Mouse (Mus musculus): ENCODE measurements at regions not wholly inside any gene's neighbourhood (a gene's known extent, or its start where the extent isn't known, plus 50 kb on each side); places are given as distances from the start of the nearest gene placed in this dataset.

DNA sequence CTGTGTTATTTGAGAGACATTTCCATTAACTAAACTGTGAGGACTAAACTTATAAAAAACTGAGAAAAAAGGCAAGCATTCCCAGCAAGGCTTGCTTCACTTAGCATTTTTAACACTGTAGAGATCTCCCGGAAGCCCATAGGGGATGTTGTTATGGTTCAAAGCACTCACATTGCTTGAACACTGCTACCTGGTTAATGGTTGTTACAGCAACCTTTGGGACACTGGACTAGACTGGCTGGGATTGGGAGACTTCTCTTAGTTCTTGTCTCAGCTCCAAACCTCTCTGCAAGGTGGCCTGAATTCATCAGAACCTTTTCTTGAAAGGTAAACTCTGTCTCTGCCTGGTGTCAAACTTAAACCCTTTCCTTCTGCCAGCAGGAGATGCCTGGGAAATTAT, 184.5 kb upstream of the Slc7a14 start:
- TF ChIP-seq CTCF (IDR thresholded peaks at IDR 0.05; ENCODE audit: low read depth) (no peak), EP300 (IDR thresholded peaks at IDR 0.05; ENCODE audit: low read depth) (no peak)

Data from heart, postnatal 0 days (tissue).